Mouse (Mus musculus) kidney, adult 2 months (tissue): ENCODE data around the gene Frem3. TPM values are rescaled to one million over a fixed set of nuclear protein-coding genes. Genes with fewer than 3 reads are reported as not detected.
"Not testable (repeated sequence)": the region's sequence is repeated elsewhere in the genome, so short reads cannot be mapped to it uniquely, and the experiment has no call there.

ENCODE experiments used
- DNase-seq: peaks from one replicate; pipeline ENCODE4 v3.0.0; 2021
- H3K27ac ChIP-seq: fragments of 200-500 bp; 2 replicates; pipeline ENCODE4 v1.5.1; 2012; ENCODE audit warnings: low read depth, low read length, control low read depth, inconsistent platforms; ENCODE audit not compliant: insufficient read depth
- H3K27me3 ChIP-seq: fragments of 200-500 bp; replicated peaks from 2 replicates; pipeline ENCODE4 v1.6.1; 2012; ENCODE audit warnings: mild to moderate bottlenecking, moderate library complexity, low read length, inconsistent platforms; ENCODE audit not compliant: control insufficient read depth, insufficient read depth
- H3K36me3 ChIP-seq: fragments of 200-500 bp; 2 replicates; pipeline ENCODE4 v1.6.1; 2012; ENCODE audit warnings: mild to moderate bottlenecking, moderate library complexity, low read length, inconsistent platforms; ENCODE audit not compliant: control insufficient read depth, insufficient read depth
- H3K4me1 ChIP-seq: fragments of 200-500 bp; 2 replicates; pipeline ENCODE4 v1.6.1; 2011; ENCODE audit warnings: low read length; ENCODE audit not compliant: control insufficient read depth, insufficient read depth
- H3K4me3 ChIP-seq: fragments of 200-500 bp; 2 replicates; pipeline ENCODE4 v1.5.1; 2011; ENCODE audit warnings: mild to moderate bottlenecking, low read depth, low read length, control low read depth; ENCODE audit not compliant: insufficient read depth
- CTCF ChIP-seq: fragments of 200-500 bp; conservative IDR thresholded peaks from 2 replicates; pipeline ENCODE4 v1.5.1; 2011; ENCODE audit warnings: low read depth, mild to moderate bottlenecking, control low read depth, low read length, moderate library complexity, mixed read lengths; ENCODE audit not compliant: insufficient read depth, insufficient read length
- POLR2A ChIP-seq: fragments of 200-500 bp; IDR thresholded peaks from one replicate; pipeline ENCODE4 v1.6.1; 2011; ENCODE audit warnings: low read depth, low read length, control low read depth
- WGBS: fragments of 180-500 bp; shearing (Covaris S2); methylation state at CpG from one replicate; pipeline ENCODE4 v1.1.7; 2018; 5-methylcytosine and 5-hydroxymethylcytosine counted together
- polyA plus RNA-seq: library from polyadenylated mRNA; depleted of rRNA; stranded (reverse); fragments of >200 nt; gene quantifications from 2 replicates; pipeline ENCODE4 v1.2.3, GENCODE M21; 2012

Frem3 gene
- polyA plus RNA-seq, 1 experiment, result not detected

DNA sequence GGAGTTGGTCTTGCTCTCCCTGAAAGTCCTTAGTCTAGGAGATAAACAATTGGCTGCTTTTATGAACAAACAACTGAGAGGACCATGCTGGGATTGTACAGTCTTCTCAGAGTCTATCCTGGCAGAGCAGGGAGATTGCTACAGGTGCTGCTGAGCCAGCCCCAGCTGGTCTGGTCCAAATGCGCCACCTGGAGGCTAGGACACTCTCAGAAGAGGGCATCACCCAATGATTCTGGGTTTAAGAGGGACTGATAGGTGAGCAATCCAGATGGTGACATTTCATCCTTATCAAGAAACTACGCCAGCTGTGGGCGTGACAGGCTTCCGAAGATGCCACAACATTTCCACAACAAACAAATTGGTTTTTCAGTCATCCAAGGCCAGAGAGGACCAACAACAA, 77.3 kb downstream of the Frem3 start:
- Histone ChIP-seq H3K4me1 (no peaks in the 10 kb centered on the region), H3K36me3 (no peaks in the 10 kb centered on the region), H3K4me3 (no peak overlapping the region), H3K27me3 (no peaks in the 10 kb centered on the region), H3K27ac (no peak overlapping the region)
- WGBS, result 35% methylated on average over 4 of the region's 4 CpGs
- DNase-seq, result peak; percentile 72
- no peak for TF ChIP-seq POLR2A
- peak; percentile 81 for TF ChIP-seq CTCF

- no peaks in the 10 kb centered on the region for H3K4me1 ChIP-seq
- 66% methylated on average over 4 of the region's 4 CpGs for WGBS
- H3K36me3 ChIP-seq, result peaks cover 2% of the 10 kb centered on the region
- peak; percentile 39 for DNase-seq
- TF ChIP-seq CTCF, result peak; percentile 31
- no peak for TF ChIP-seq POLR2A
- H3K27ac ChIP-seq, result no peak overlapping the region
- H3K4me3 ChIP-seq, result no peak overlapping the region
- H3K27me3 ChIP-seq, result no peaks in the 10 kb centered on the region
These were observed 100.0 kb downstream of the Frem3 start for GRCm38 (mm10) chr8:80710670-80711400.

DNA sequence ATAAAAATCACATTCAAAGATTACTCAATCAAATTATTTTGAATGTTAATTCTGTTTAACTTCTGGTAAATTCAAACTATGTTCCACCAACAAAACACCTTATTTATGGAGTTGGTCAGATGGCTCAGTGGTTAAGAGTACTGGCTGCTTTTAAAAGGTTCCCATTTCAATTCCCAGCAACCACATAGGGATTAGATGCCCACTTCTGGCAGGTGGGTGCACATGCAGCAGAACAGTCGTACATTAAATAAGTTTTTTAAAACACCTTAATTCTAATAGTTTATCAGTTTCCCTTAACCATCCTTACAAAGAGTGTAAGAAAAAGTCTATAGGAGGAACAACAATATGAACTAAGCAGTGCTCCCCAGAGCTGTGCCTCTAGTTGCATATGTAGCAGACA, 103.6 kb downstream of the Frem3 start:
- TF ChIP-seq POLR2A (no peak), CTCF (no peak)
- Histone ChIP-seq H3K36me3 (peaks cover 3% of the 10 kb centered on the region; the same call in 1 of the 2 replicates), H3K27ac (no peak overlapping the region), H3K27me3 (no peaks in the 10 kb centered on the region), H3K4me3 (no peak overlapping the region), H3K4me1 (no peaks in the 10 kb centered on the region)
- DNase-seq, result peak; percentile 3
- 85% methylated on average over 1 of the region's 1 CpGs for WGBS

DNA sequence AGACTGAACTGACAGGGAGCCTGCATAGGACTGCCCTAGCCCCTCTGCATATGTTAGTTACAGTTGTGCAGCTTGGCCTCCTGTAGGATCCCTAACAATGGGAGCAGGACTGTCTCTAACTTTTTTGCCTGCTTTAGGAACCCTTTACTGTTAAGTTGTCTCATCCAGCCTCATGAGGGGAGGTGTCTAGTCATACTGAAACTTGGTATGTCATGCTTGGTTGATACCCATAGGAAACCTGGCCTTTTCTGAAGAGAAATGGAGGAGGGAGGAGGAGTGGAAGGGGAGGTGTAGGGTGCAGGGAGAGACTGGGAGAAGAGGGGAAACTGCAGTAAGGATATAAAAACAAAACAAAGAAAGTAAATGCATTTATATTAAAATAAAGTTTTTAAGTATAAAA, 121.4 kb downstream of the Frem3 start:
- Histone ChIP-seq H3K4me3 (no peak overlapping the region), H3K27me3 (no peaks in the 10 kb centered on the region), H3K27ac (no peak overlapping the region), H3K4me1 (no peaks in the 10 kb centered on the region), H3K36me3 (peaks cover 2% of the 10 kb centered on the region; the same call in 1 of the 2 replicates)
- TF ChIP-seq POLR2A, result no peak
- no peak for TF ChIP-seq CTCF
- DNase-seq, result no peak

GRCm38 (mm10) chr8:80738046-80738387, 127.1 kb downstream of the Frem3 start:
- 0% methylated on average over 5 of the region's 5 CpGs for WGBS
- DNase-seq, result peak; percentile 18
- Histone ChIP-seq H3K4me1 (no peaks in the 10 kb centered on the region), H3K4me3 (peak overlapping the region; percentile 85), H3K27ac (no peak overlapping the region), H3K27me3 (no peaks in the 10 kb centered on the region), H3K36me3 (no peaks in the 10 kb centered on the region)
- TF ChIP-seq POLR2A (no peak), CTCF (no peak)

- DNase-seq, result peak; percentile 17
- Histone ChIP-seq H3K27ac (peak overlapping the region; percentile 96), H3K4me3 (peak overlapping the region; percentile 85), H3K36me3 (no peaks in the 10 kb centered on the region), H3K4me1 (no peaks in the 10 kb centered on the region), H3K27me3 (no peaks in the 10 kb centered on the region)
- under 1% methylated on average over 84 of the region's 84 CpGs for WGBS
- TF ChIP-seq CTCF, result no peak
- no peak for TF ChIP-seq POLR2A
These were observed 127.7 kb downstream of the Frem3 start for GRCm38 (mm10) chr8:80738388-80739154.

- H3K27ac ChIP-seq, result peak within 1 kb of the TSS; percentile 96
- peak; percentile 75 for TF ChIP-seq POLR2A
- DNase-seq, result peak; percentile 97
- 1% methylated on average over 90 of the region's 91 CpGs for WGBS
- H3K36me3 ChIP-seq, H3K27me3 ChIP-seq, H3K4me1 ChIP-seq: not testable (repeated sequence)
- H3K4me3 ChIP-seq, result peak within 1 kb of the TSS; percentile 85
These were observed 128.5 kb downstream of the Frem3 start, which contains the start of gene Smarca5 for GRCm38 (mm10) chr8:80739155-80739924. Gene Smarca5, minus strand, starts transcription at chr8:80739497.
